Mouse (Mus musculus) spleen, adult 2 months (tissue): ENCODE data around the gene Iqck.

Experiments
- CTCF ChIP-seq: fragments of 200-500 bp; IDR thresholded peaks from 2 replicates; pipeline ENCODE4 v1.5.1; 2011; ENCODE audit warnings: mild to moderate bottlenecking, inconsistent platforms; ENCODE audit not compliant: insufficient read depth, insufficient read length, insufficient replicate concordance; ENCODE audit errors: extremely low read depth
- POLR2A ChIP-seq: fragments of 200-500 bp; IDR thresholded peaks from 2 replicates; pipeline ENCODE4 v1.6.1; 2011; ENCODE audit warnings: low read depth, low read length, inconsistent platforms

GRCm38 (mm10) chr7:118948677-118949282 is 93.2 kb downstream of the Iqck start:
- no peak for TF ChIP-seq CTCF
- TF ChIP-seq POLR2A: no peak
